Mouse (Mus musculus) liver, embryonic 11.5 days (tissue): Measurements from ENCODE around the gene Flii. TPM values are rescaled to one million over a fixed set of nuclear protein-coding genes. Genes with fewer than 3 reads are reported as not detected.

Experiments
- ATAC-seq: fragments of 200-750 bp; cut with Nextera tagmentation; replicated peaks from 2 replicates; pipeline ENCODE4 v1.8.0; 2017; ENCODE audit warnings: moderate number of reproducible peaks, mild to moderate bottlenecking, moderate TSS enrichment, moderate library complexity; ENCODE audit not compliant: low FRiP score
- DNase-seq: peaks from one replicate; pipeline ENCODE4 v3.0.0-alpha.2; 2017; ENCODE audit warnings: low spot score
- H3K27ac ChIP-seq: fragments of 300-500 bp; sonication (generic); 2 replicates; pipeline ENCODE4 v1.5.1; 2014; ENCODE audit warnings: mild to moderate bottlenecking, low read depth, low read length, control low read depth
- H3K27me3 ChIP-seq: fragments of 300-500 bp; sonication (generic); replicated peaks from 2 replicates; pipeline ENCODE4 v1.6.1; 2014; ENCODE audit warnings: low read length, mixed read lengths; ENCODE audit not compliant: control insufficient read depth, insufficient read depth
- H3K36me3 ChIP-seq: fragments of 300-500 bp; sonication (generic); 2 replicates; pipeline ENCODE4 v1.6.1; 2014; ENCODE audit warnings: mild to moderate bottlenecking, low read length, moderate library complexity, mixed read lengths; ENCODE audit not compliant: control insufficient read depth, insufficient read depth
- H3K4me1 ChIP-seq: fragments of 300-500 bp; sonication (generic); replicated peaks from 2 replicates; pipeline ENCODE4 v1.6.1; 2014; ENCODE audit warnings: low read length, mixed read lengths; ENCODE audit not compliant: control insufficient read depth, insufficient read depth
- H3K4me2 ChIP-seq: fragments of 300-500 bp; sonication (generic); 2 replicates; pipeline ENCODE4 v1.6.1; 2014; ENCODE audit warnings: mild to moderate bottlenecking, control low read depth, moderate library complexity
- H3K4me3 ChIP-seq: fragments of 300-500 bp; sonication (generic); 2 replicates; pipeline ENCODE4 v1.5.1; 2014; ENCODE audit warnings: low read depth, low read length, control low read depth
- H3K9ac ChIP-seq: fragments of 300-500 bp; sonication (generic); 2 replicates; pipeline ENCODE4 v1.6.1; 2014; ENCODE audit warnings: low read depth, low read length, control low read depth
- H3K9me3 ChIP-seq: fragments of 300-500 bp; sonication (generic); 2 replicates; pipeline ENCODE4 v1.6.1; 2016; ENCODE audit warnings: low read length, inconsistent platforms, mixed read lengths; ENCODE audit not compliant: control insufficient read depth
- WGBS: fragments of 180-500 bp; shearing (Covaris S2); extraction: QIAGEN DNeasy Blood & Tissue Kit; methylation state at CpG from one replicate; pipeline ENCODE4 v1.1.7; 2014; 5-methylcytosine and 5-hydroxymethylcytosine counted together
- polyA plus RNA-seq: library from polyadenylated mRNA; unstranded; fragments of >200 nt; fragmentation: Nextera tagmentation; extraction: Ambion mirVana; gene quantifications from 2 replicates; pipeline ENCODE4 v1.2.1, GENCODE M21; 2014

Gene Flii
- polyA plus RNA-seq, 1 experiment from 2014 or later, result 61.3 TPM

DNA sequence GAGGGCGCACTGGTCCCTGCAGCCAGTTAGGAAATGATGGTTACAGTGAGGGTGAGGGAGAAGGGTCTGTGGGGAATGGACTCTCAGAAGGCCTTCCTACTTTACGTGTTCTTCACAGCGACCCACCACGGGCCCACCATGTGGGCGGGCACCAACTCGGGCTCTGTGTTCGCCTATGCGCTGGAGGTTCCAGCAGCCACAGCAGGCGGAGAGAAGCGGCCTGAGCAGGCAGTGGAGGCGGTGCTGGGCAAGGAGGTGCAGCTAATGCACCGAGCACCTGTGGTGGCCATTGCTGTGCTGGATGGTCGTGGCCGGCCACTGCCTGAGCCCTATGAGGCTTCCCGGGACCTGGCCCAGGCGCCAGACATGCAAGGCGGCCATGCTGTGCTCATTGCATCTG is 15.8 kb downstream of the Flii start:
- ATAC-seq, result no peak
- Histone ChIP-seq H3K9me3 (no peaks in the 10 kb centered on the region), H3K4me1 (no peaks in the 10 kb centered on the region), H3K4me2 (no peak overlapping the region), H3K4me3 (no peak overlapping the region), H3K27ac (no peak overlapping the region), H3K36me3 (peaks cover 71% of the 10 kb centered on the region), H3K27me3 (no peaks in the 10 kb centered on the region), H3K9ac (no peak overlapping the region)
- DNase-seq, result no peak
- WGBS, result 96% methylated on average over 17 of the region's 17 CpGs

DNA sequence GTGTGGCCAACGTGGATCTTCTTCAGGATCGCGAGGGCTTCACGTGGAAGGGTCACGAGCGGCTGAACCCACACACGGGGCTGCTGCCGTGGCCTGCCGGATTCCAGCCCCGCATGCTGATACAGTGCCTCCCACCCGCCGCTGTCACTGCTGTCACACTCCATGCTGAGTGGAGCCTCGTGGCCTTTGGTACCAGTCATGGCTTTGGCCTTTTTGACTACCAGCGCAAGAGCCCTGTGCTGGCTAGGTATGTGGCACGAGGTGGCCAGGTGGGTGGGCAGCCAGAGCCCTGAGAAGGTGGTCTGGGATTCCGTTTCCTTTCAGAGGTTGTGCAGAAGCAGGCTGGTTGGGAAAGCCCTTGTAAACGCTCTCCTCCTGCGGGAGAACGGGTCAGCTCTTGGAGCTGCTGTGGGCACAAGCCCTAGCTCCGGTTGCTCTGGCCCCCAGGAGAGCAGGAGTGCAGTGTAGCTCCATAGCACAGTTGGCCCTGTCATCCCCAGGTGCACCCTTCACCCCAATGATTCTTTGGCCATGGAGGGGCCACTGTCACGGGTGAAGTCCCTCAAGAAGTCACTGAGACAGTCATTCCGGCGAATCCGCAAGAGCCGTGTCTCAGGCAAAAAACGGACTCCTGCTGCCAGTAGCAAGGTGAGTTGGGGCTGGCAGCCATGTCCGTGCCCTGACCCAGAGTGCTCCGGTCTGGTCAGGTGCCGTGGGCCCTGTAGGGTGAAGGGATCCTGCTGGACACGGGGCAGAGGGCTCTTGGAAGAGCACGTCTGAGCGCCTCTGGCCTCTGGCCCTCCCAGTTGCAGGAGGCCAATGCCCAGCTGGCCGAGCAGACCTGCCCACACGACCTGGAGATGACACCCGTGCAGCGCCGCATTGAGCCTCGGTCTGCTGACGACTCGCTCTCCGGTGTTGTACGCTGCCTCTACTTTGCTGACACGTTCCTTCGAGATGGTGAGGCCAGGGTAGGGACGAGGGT is 17.3 kb downstream of the Flii start:
- no peaks in the 10 kb centered on the region for H3K4me1 ChIP-seq
- no peaks in the 10 kb centered on the region for H3K9me3 ChIP-seq
- no peak overlapping the region for H3K4me3 ChIP-seq
- H3K27ac ChIP-seq, result no peak overlapping the region
- DNase-seq, result no peak
- no peak overlapping the region for H3K4me2 ChIP-seq
- no peak for ATAC-seq
- peaks cover 67% of the 10 kb centered on the region for H3K36me3 ChIP-seq
- WGBS, result 91% methylated on average over 45 of the region's 45 CpGs
- H3K9ac ChIP-seq, result no peak overlapping the region
- H3K27me3 ChIP-seq, result no peaks in the 10 kb centered on the region

DNA sequence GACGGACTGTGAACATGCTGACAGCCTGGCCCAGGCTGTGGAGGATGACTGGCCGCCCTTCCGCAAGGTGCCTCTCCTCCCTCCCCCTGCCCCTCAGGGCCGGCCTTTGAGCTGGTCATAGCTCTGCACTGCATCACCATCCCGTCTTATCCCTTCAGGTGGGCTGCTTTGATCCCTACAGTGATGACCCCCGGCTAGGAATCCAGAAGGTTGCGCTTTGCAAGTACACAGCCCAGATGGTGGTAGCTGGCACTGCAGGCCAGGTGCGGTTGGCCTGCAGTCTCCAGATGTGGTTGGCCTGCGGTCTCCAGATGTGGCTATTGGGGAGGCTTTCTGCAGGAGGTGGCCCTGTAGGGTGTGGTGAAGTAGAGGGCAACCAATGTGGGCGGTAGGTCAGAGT is 18.4 kb downstream of the Flii start:
- peaks cover 62% of the 10 kb centered on the region for H3K36me3 ChIP-seq
- H3K4me1 ChIP-seq, result no peaks in the 10 kb centered on the region
- ATAC-seq, result no peak
- H3K4me2 ChIP-seq, result no peak overlapping the region
- H3K27ac ChIP-seq, result no peak overlapping the region
- no peak for DNase-seq
- H3K9me3 ChIP-seq, result no peaks in the 10 kb centered on the region
- H3K9ac ChIP-seq, result no peak overlapping the region
- H3K27me3 ChIP-seq, result no peaks in the 10 kb centered on the region
- no peak overlapping the region for H3K4me3 ChIP-seq
- WGBS, result 90% methylated on average over 10 of the region's 10 CpGs

DNA sequence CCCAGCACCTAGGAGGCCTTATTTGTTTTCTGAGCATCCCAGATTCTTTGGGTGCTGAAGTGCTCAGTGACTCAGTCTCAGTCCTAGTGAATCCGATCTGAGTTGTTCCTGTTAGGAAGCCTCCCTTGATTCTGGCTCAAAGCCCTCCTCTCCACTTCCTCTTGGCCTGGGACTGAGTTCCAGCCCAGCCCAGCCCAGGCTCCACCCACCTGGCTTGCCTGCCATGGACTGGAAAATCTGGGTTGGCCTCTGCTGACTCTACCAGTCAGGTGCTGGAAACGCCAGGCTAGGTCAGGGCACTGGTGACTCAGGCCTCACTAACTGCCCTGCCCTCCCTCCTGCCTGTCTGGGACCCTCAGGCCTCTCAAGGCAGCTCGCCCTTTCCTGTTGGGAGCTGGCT is 19.4 kb downstream of the Flii start:
- Histone ChIP-seq H3K9me3 (no peaks in the 10 kb centered on the region), H3K27ac (no peak overlapping the region), H3K4me3 (no peak overlapping the region), H3K9ac (no peak overlapping the region), H3K36me3 (peaks cover 54% of the 10 kb centered on the region), H3K27me3 (no peaks in the 10 kb centered on the region), H3K4me2 (no peak overlapping the region), H3K4me1 (no peaks in the 10 kb centered on the region)
- 81% methylated on average over 3 of the region's 3 CpGs for WGBS
- DNase-seq, result no peak
- ATAC-seq, result no peak

DNA sequence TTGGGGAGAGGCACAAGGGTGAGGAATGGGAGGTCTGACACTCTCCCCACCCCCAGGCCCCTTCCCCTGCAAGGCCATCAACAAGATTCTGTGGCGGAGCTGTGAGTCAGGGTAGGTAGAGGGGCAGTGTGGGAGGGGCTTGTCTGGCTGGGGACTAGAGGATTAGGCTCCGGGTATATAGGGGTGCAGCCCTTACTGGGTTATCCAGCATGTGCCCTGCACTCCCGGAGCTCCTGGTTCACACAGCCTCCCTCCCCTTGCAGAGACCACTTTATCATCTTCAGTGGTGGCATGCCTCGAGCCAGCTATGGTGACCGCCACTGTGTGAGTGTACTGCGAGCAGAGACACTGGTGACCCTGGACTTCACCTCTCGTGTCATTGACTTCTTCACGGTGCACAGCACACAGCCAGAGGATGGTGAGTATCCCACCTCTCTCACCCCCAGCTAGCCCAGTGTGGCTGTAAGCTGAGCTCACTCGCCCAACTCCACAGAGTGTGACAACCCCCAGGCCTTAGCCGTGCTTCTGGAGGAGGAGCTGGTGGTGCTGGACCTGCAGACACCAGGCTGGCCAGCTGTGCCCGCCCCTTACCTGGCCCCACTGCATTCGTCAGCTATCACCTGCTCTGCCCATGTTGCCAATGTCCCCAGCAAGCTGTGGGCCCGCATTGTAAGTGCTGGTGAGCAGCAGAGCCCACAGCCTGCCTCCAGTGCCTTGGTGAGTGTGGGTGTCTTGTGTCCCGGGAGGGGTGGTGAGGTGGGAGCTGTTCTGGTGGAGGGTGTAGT is 20.2 kb downstream of the Flii start:
- Histone ChIP-seq H3K4me1 (no peaks in the 10 kb centered on the region), H3K36me3 (peaks cover 48% of the 10 kb centered on the region), H3K27ac (no peak overlapping the region), H3K9ac (no peak overlapping the region), H3K27me3 (no peaks in the 10 kb centered on the region), H3K9me3 (no peaks in the 10 kb centered on the region), H3K4me2 (no peak overlapping the region), H3K4me3 (no peak overlapping the region)
- DNase-seq, result no peak
- ATAC-seq, result no peak; the same call in 1 of the 2 replicates
- 87% methylated on average over 14 of the region's 14 CpGs for WGBS

DNA sequence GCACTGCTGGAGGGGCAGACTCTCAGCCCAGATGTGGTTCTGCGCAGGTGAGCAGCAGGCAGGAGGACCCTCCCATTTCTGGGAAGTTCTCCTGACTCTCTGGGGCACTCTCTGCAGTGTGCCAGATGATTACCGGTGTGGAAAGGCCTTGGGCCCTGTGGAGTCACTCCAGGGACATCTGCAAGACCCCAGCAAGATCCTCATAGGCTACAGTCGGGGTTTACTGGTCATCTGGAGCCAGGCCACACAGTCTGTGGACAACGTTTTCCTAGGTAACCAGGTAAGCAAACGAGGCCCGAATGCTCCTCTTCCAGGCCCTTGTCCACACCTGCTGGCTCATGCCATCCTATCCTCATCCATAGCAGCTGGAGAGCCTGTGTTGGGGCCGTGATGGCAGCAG is 21.0 kb downstream of the Flii start:
- no peak overlapping the region for H3K27ac ChIP-seq
- no peaks in the 10 kb centered on the region for H3K27me3 ChIP-seq
- H3K9ac ChIP-seq, result no peak overlapping the region
- ATAC-seq (no peak), DNase-seq (no peak)
- H3K9me3 ChIP-seq, result no peaks in the 10 kb centered on the region
- no peak overlapping the region for H3K4me2 ChIP-seq
- peaks cover 41% of the 10 kb centered on the region for H3K36me3 ChIP-seq
- WGBS, result 91% methylated on average over 7 of the region's 7 CpGs
- no peak overlapping the region for H3K4me3 ChIP-seq
- peaks cover 1% of the 10 kb centered on the region for H3K4me1 ChIP-seq

DNA sequence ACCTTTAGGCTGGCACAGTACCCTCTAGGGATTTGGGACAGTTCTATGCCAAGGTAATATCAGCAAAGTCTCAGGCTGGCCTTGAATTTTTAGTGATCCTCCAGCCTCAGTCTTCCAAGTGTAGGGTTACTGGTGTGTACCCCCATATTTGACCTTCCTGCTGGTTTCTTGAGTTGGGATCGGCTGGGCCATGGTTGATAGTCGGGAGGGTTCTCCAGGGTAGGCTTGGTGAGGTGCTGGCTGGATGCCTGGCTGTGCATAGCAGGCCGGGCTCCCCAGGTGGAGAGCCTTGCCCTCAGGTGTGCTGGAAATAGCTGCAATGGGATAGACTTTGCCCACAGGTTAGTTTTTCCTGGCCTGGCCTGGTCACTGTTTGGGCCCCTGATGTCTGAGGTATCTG is 21.8 kb downstream of the Flii start:
- no peaks in the 10 kb centered on the region for H3K27me3 ChIP-seq
- no peak overlapping the region for H3K9ac ChIP-seq
- DNase-seq (no peak), ATAC-seq (no peak)
- H3K27ac ChIP-seq, result no peak overlapping the region
- H3K9me3 ChIP-seq, result no peaks in the 10 kb centered on the region
- peaks cover 9% of the 10 kb centered on the region for H3K4me1 ChIP-seq
- no peak overlapping the region for H3K4me3 ChIP-seq
- no peak overlapping the region for H3K4me2 ChIP-seq
- H3K36me3 ChIP-seq, result peaks cover 35% of the 10 kb centered on the region
- WGBS, result 81% methylated on average over 3 of the region's 3 CpGs

DNA sequence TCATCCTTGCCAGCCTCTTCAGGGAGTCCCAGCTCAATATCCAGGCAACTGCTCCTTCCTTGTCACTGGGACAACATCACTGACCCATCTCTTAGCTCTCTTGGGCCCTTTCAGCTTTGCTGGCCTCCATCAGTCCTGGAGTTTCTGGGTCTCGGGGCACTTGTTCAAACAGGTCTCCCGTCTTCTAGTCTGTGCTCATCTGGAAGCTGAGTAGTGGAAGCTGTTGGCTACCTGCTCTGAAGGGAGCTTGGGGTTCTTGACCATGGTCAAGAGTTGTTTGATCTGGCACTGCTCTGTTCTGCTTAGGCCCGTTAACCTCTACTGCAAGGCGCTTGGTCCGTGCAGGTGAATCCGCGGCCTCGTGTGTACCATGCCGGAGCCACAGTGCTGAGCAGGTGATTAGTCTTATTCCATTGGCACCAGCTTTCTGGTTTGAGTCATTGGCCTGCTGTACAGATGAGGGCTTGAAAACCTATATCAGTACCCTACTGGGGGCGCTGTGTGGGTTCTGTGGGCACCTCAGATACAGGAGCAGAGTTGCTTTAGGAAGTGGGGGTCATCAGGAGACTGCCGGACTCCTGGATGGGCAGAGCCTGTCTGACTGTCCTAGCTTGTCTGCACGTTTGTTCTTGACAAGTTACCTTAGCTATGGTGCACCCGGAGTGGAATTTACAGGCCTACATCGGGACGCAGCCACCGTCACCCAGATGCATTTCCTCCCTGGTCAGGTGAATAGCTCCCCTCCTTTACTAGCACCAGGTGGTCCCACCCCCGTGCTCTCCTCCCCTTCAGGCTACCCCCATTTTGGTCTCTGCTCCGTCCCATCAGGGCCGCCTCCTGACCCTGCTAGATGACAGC is 22.8 kb downstream of the Flii start:
- Histone ChIP-seq H3K27ac (no peak overlapping the region), H3K9me3 (no peaks in the 10 kb centered on the region), H3K4me3 (no peak overlapping the region), H3K4me1 (peaks cover 9% of the 10 kb centered on the region), H3K4me2 (no peak overlapping the region), H3K27me3 (no peaks in the 10 kb centered on the region), H3K36me3 (peaks cover 28% of the 10 kb centered on the region), H3K9ac (no peak overlapping the region)
- DNase-seq, result no peak
- no peak for ATAC-seq
- WGBS, result 91% methylated on average over 19 of the region's 19 CpGs
